Mouse (Mus musculus): ENCODE results near the gene St5.

St5 gene

GRCm38 (mm10) chr7:109641102-109641501 is 62.3 kb downstream of the St5 start:
- no peak for DNase-seq (ENCODE audit: low read depth)

- no peak for DNase-seq (ENCODE audit: low read depth)
Observed at GRCm38 (mm10) chr7:109637391-109637790, 66.0 kb downstream of the St5 start.

GRCm38 (mm10) chr7:109636086-109636792 is 67.2 kb downstream of the St5 start:
- DNase-seq (ENCODE audit: low read depth): no peak

GRCm38 (mm10) chr7:109633404-109634085 is 69.9 kb downstream of the St5 start:
- no peak for DNase-seq (ENCODE audit: low read depth)

GRCm38 (mm10) chr7:109631330-109631729 is 72.1 kb downstream of the St5 start:
- no peak for DNase-seq (ENCODE audit: low read depth)

GRCm38 (mm10) chr7:109629871-109630778 is 73.3 kb downstream of the St5 start:
- DNase-seq (ENCODE audit: low read depth): no peak

GRCm38 (mm10) chr7:109628935-109629609 is 74.3 kb downstream of the St5 start:
- DNase-seq (ENCODE audit: low read depth): no peak

GRCm38 (mm10) chr7:109627851-109628250 is 75.6 kb downstream of the St5 start:
- DNase-seq (ENCODE audit: low read depth): no peak

GRCm38 (mm10) chr7:109622234-109622838 is 81.1 kb downstream of the St5 start:
- DNase-seq (ENCODE audit: low read depth): no peak

- DNase-seq (ENCODE audit: low read depth): no peak
Observed at GRCm38 (mm10) chr7:109620967-109621366, 82.4 kb downstream of the St5 start.

GRCm38 (mm10) chr7:109620288-109620687 is 83.1 kb downstream of the St5 start:
- no peak for DNase-seq (ENCODE audit: low read depth)

GRCm38 (mm10) chr7:109618721-109619120 is 84.7 kb downstream of the St5 start:
- peak; percentile 53 for DNase-seq (ENCODE audit: low read depth)

- DNase-seq (ENCODE audit: low read depth): no peak
Observed at GRCm38 (mm10) chr7:109617838-109618237, 85.6 kb downstream of the St5 start.

GRCm38 (mm10) chr7:109616034-109616979 is 87.1 kb downstream of the St5 start:
- peak; percentile 4 for DNase-seq (ENCODE audit: low read depth)

GRCm38 (mm10) chr7:109615601-109616000 is 87.8 kb downstream of the St5 start:
- DNase-seq (ENCODE audit: low read depth): no peak

- DNase-seq (ENCODE audit: low read depth): no peak
Observed at GRCm38 (mm10) chr7:109614939-109615338, 88.5 kb downstream of the St5 start.

GRCm38 (mm10) chr7:109613531-109614021 is 89.8 kb downstream of the St5 start:
- DNase-seq (ENCODE audit: low read depth): no peak

- DNase-seq (ENCODE audit: low read depth): no peak
Observed at GRCm38 (mm10) chr7:109613051-109613450, 90.4 kb downstream of the St5 start.

- no peak for DNase-seq (ENCODE audit: low read depth)
Observed at GRCm38 (mm10) chr7:109612531-109612930, 90.9 kb downstream of the St5 start.

- DNase-seq (ENCODE audit: low read depth): no peak
Observed at GRCm38 (mm10) chr7:109610348-109610747, 93.1 kb downstream of the St5 start.

All from induced T-regulatory cell, adult 2 months (primary cell).